Mouse (Mus musculus) lung, postnatal 0 days (tissue): ENCODE results near the gene Taf12.

Experiments used
- CTCF ChIP-seq: IDR thresholded peaks from 2 replicates; pipeline ENCODE4 v1.5.1; 2016; ENCODE audit warnings: antibody characterized with exemption, mild to moderate bottlenecking
- EP300 ChIP-seq: IDR thresholded peaks from 2 replicates; pipeline ENCODE4 v1.6.1; 2016; ENCODE audit warnings: antibody characterized with exemption, mild to moderate bottlenecking, control low read depth

DNA sequence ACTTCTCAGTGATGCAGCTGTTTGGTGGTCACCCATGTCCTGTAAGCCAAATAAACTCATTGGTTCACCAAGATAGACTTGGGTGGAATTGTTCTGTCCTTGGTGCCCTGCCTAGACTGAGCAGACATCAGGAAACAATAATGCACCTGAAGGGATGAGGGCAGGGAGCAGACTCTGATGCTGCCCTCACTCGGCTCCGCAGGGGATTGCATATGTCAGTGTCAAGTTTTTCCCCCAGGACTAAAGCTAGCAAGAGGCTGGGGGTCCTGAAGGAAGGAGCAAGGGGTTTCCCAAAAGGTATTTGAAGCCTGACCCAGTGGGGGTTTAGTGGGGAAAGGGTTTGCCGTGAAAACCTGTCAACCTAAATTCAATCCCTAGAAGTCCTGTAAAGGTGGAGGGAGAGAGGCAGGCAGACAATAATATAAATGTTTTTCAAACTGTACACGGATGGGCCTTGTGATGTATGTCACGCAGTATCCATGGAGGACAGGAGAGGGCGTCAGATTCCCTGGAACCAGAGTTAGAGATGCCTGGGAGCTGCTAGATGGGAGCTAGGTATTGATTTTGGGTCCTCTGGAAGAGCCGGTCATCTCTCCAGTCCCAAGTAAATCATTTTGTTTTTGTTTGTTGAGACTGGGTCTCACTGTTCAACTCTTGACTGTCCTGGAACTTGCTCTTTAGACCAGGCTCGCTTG, 21.7 kb downstream of the Taf12 start:
- peak; percentile 42 for TF ChIP-seq CTCF
- TF ChIP-seq EP300: no peak
